8 mouse cellular contexts compared by ENCODE assay signal in the genomic region with DNA sequence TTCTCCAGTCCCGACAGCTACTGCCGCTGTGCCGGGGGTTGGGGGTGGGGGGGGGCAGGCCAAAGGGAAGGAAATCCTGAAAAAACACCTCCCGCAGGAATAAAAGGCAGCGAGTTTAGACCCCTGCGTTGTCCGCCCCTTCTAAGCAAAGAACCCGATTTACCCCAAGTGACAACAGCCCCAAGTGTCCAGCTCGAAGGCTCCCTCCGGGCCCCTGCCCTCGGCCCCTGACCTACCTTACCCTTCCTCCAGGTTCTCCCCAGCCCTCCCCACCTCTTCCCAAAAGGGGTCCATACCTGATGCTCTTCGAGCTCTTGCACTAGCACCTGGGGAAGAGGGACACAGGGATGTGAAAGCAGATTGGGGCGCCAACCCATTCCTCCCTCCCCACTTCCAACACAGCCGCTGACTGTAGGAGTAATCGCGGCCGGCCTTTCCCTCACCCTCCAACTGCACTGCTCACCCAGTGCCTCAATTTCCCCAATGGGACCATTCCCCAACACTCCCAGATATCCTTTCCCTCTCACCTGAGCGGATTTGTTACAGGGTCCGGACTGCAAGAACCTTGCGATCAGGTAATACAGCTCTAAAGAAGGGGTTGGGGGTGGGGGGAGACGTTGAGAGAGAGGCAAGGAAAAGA. TPM values are rescaled to one million over a fixed set of nuclear protein-coding genes. Genes with fewer than 3 reads are reported as not detected.
DNase-seq lines count a peak whose midpoint lies in the region; ATAC-seq lines count a peak whose summit lies in the region.

No protein-coding gene starts in this region.

- H3K4me1 ChIP-seq in embryonic facial prominence, embryonic 13.5 days = no peaks in the 10 kb centered on the region
- H3K4me1 ChIP-seq in heart, embryonic 10.5 days = no peaks in the 10 kb centered on the region
- no peaks in the 10 kb centered on the region for H3K4me1 ChIP-seq in kidney, embryonic 14.5 days (ENCODE audit: control insufficient read depth, insufficient read depth, low read length)
- H3K4me1 ChIP-seq in liver, embryonic 12.5 days = no peaks in the 10 kb centered on the region
- no peaks in the 10 kb centered on the region for H3K4me1 ChIP-seq in neural tube, embryonic 12.5 days

- H3K4me2 ChIP-seq in embryonic facial prominence, embryonic 13.5 days = peak overlapping the region; percentile 54
- peak overlapping the region; percentile 49 for H3K4me2 ChIP-seq in kidney, embryonic 14.5 days (replicated peaks; ENCODE audit: low read depth, low read length)
- peak overlapping the region; percentile 67 for H3K4me2 ChIP-seq in liver, embryonic 12.5 days
- H3K4me2 ChIP-seq in neural tube, embryonic 12.5 days (replicated peaks) = peak overlapping the region; percentile 56

- H3K9me3 ChIP-seq in embryonic facial prominence, embryonic 13.5 days = no peaks in the 10 kb centered on the region
- H3K9me3 ChIP-seq in heart, embryonic 10.5 days = no peaks in the 10 kb centered on the region
- no peaks in the 10 kb centered on the region for H3K9me3 ChIP-seq in kidney, embryonic 14.5 days (ENCODE audit: control insufficient read depth, low read length)
- no peaks in the 10 kb centered on the region for H3K9me3 ChIP-seq in liver, embryonic 12.5 days (replicated peaks)
- no peaks in the 10 kb centered on the region for H3K9me3 ChIP-seq in neural tube, embryonic 12.5 days

- DNase-seq in B cell, adult 2 months = peak; percentile 16 to 33
- DNase-seq in adrenal gland, postnatal 25 days = peak; percentile 4
- DNase-seq in heart, embryonic 10.5 days (ENCODE audit: low spot score) = peak; percentile 74
- DNase-seq in testis, postnatal 10 days (ENCODE audit: low spot score) = peak; percentile 42

- H3K9ac ChIP-seq in embryonic facial prominence, embryonic 13.5 days = peak overlapping the region; percentile 74
- peak overlapping the region; percentile 64 for H3K9ac ChIP-seq in kidney, embryonic 14.5 days (ENCODE audit: low read depth, low read length)
- peak overlapping the region; percentile 73 for H3K9ac ChIP-seq in liver, embryonic 12.5 days
- H3K9ac ChIP-seq in neural tube, embryonic 12.5 days = peak overlapping the region; percentile 61

- peak overlapping the region; percentile 58 for H3K4me3 ChIP-seq in embryonic facial prominence, embryonic 13.5 days
- peak overlapping the region; percentile 67 for H3K4me3 ChIP-seq in heart, embryonic 10.5 days
- peak overlapping the region; percentile 53 for H3K4me3 ChIP-seq in kidney, embryonic 14.5 days (ENCODE audit: low read length)
- peak overlapping the region; percentile 71 for H3K4me3 ChIP-seq in liver, embryonic 12.5 days
- peak overlapping the region; percentile 54 for H3K4me3 ChIP-seq in neural tube, embryonic 12.5 days

- no peaks in the 10 kb centered on the region for H3K36me3 ChIP-seq in embryonic facial prominence, embryonic 13.5 days
- no peaks in the 10 kb centered on the region for H3K36me3 ChIP-seq in heart, embryonic 10.5 days
- H3K36me3 ChIP-seq in kidney, embryonic 14.5 days (ENCODE audit: control insufficient read depth, insufficient read depth, low read length) = no peaks in the 10 kb centered on the region
- H3K36me3 ChIP-seq in liver, embryonic 12.5 days = no peaks in the 10 kb centered on the region
- H3K36me3 ChIP-seq in neural tube, embryonic 12.5 days = no peaks in the 10 kb centered on the region

- peak; percentile 50 for ATAC-seq in embryonic facial prominence, embryonic 13.5 days (ENCODE audit: insufficient number of reproducible peaks, insufficient read depth, low FRiP score, low TSS enrichment, low read depth)
- ATAC-seq in kidney, embryonic 14.5 days (ENCODE audit: low FRiP score, low TSS enrichment) = peak; percentile 41
- ATAC-seq in liver, embryonic 12.5 days = peak; percentile 11; the same call in 1 of the 2 replicates
- ATAC-seq in neural tube, embryonic 12.5 days (ENCODE audit: low FRiP score, low read depth) = peak; percentile 55

- peak overlapping the region; percentile 88 for H3K27ac ChIP-seq in embryonic facial prominence, embryonic 13.5 days
- H3K27ac ChIP-seq in heart, embryonic 10.5 days = peak overlapping the region; percentile 86
- peak overlapping the region; percentile 73; the same call in 1 of the 2 replicates for H3K27ac ChIP-seq in kidney, embryonic 14.5 days (ENCODE audit: low read depth, low read length)
- peak overlapping the region; percentile 89 for H3K27ac ChIP-seq in liver, embryonic 12.5 days
- no peak overlapping the region for H3K27ac ChIP-seq in neural tube, embryonic 12.5 days

- 24% methylated on average over 19 of the region's 21 CpGs for WGBS in embryonic facial prominence, embryonic 13.5 days
- WGBS in heart, embryonic 10.5 days = 20% methylated on average over 20 of the region's 21 CpGs
- WGBS in kidney, embryonic 14.5 days = 36% methylated on average over 19 of the region's 21 CpGs
- 18% methylated on average over 21 of the region's 21 CpGs for WGBS in liver, embryonic 12.5 days (ENCODE audit: insufficient replicate concordance)
- WGBS in neural tube, embryonic 12.5 days = 23% methylated on average over 21 of the region's 21 CpGs

- H3K27me3 ChIP-seq in embryonic facial prominence, embryonic 13.5 days = no peaks in the 10 kb centered on the region
- no peaks in the 10 kb centered on the region for H3K27me3 ChIP-seq in heart, embryonic 10.5 days (ENCODE audit: insufficient read depth, poor library complexity, severe bottlenecking)
- no peaks in the 10 kb centered on the region for H3K27me3 ChIP-seq in kidney, embryonic 14.5 days (ENCODE audit: control insufficient read depth, insufficient read depth, low read length)
- H3K27me3 ChIP-seq in liver, embryonic 12.5 days (replicated peaks) = no peaks in the 10 kb centered on the region
- no peaks in the 10 kb centered on the region for H3K27me3 ChIP-seq in neural tube, embryonic 12.5 days (replicated peaks)

RNA-seq across cellular contexts. Expression of a gene that starts 0.7 kb away (rescaled TPM):
- 9.7 and 12.6 TPM in 2 replicates for total RNA-seq in adrenal gland, postnatal 25 days (2021)
- polyA plus RNA-seq in embryonic facial prominence, embryonic 13.5 days (2015; fragmentation: Nextera tagmentation; extraction: Ambion mirVana) = 4.5 and 5.4 TPM in 2 replicates
- 3.2 and 3.3 TPM in 2 replicates for polyA plus RNA-seq in heart, embryonic 10.5 days (2016; fragmentation: Nextera tagmentation; extraction: Ambion mirVana)
- 3.1 and 4.5 TPM in 2 replicates for polyA plus RNA-seq in kidney, embryonic 14.5 days (2014; fragmentation: Nextera tagmentation; extraction: Ambion mirVana)
- 1.3 and 1.6 TPM in 2 replicates for polyA plus RNA-seq in liver, embryonic 12.5 days (2016; fragmentation: Nextera tagmentation; extraction: Ambion mirVana)
- 3.4 and 3.8 TPM in 2 replicates for polyA plus RNA-seq in neural tube, embryonic 12.5 days (2016; fragmentation: Nextera tagmentation; extraction: Ambion mirVana)

Comparison
In these comparisons a context has a peak if more than half of its experiments do, and no peak if none do; other contexts are left out.
1. DNase-seq: peak in every context shown above with its lines; median percentile 74 in heart, embryonic 10.5 days; 42 in testis, postnatal 10 days; 24 in B cell, adult 2 months; 4 in adrenal gland, postnatal 25 days.